Mouse (Mus musculus) kidney, postnatal 25 days (tissue): ENCODE data around the gene Gm13276.
"Not testable (repeated sequence)": the region's sequence is repeated elsewhere in the genome, so short reads cannot be mapped to it uniquely, and the experiment has no call there.

Experiments
- DNase-seq, 2 experiments: peaks; one replicate each; pipeline ENCODE4 v3.0.0; 2021; ENCODE audit warnings: mixed read lengths in 2 of 2

Gm13276 gene

DNA sequence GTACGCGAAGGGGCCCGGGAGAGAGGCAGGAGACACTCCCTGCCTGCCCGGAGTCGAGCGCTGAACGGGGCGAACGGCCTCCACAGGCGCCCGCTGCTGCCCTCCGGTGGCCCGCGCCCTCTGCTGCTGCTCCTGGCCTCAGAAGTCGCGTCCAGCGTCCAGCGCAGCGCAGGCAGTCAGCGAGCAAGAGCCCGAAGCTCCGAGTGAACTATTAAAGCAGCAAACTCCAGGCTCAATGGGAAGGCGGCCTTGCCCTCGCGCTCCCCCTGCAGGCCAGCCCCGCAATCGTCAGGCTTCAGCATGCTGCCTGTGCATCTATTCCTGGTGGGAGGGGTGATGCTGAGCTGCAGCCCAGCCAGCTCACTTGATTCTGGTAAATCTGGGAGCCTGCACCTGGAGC lies at the start of gene Gm13276:
Gm13276 (plus strand) TSS at position 301 of the 400 bp plus-strand sequence.
- not testable (repeated sequence) for DNase-seq

DNA sequence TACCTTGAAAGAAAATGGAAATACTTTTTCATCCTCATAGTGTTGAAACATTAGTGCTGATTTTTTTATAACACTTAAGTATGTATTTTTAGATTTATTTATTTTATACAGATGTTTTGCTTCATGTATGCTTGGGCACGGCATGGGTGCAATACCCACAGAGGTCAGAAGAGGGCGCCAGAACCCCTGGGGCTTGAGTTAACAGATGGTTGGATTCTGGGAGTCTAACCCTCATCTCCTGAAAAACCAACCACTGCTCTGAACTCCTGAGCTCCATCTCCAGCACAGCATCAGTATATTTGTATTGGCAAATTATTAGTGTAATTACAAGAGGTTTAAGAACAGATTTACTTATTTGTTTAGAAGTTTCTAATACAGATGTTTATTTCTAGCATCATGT lies 47.0 kb upstream of the Gm13276 start:
- peak; percentile 71 to 83 for DNase-seq

DNA sequence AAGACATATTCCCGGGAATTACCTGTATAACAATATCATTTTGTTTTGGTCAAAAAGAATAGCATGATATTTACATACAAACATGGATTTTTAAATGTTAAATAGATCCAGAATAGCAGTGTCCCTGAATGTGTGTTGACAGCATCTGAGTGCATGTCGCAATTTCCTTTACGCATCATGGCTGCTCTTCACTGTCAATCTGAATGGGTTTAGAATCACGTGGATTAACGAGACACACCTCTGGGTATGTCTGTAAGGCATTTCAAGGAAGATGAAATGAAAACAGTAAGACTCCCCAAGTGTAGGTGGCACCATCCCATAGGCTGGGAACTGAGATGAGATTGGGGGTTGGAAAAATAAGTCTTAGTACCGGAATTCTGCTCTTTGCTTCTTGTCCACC lies 46.5 kb upstream of the Gm13276 start:
- DNase-seq: no peak

DNA sequence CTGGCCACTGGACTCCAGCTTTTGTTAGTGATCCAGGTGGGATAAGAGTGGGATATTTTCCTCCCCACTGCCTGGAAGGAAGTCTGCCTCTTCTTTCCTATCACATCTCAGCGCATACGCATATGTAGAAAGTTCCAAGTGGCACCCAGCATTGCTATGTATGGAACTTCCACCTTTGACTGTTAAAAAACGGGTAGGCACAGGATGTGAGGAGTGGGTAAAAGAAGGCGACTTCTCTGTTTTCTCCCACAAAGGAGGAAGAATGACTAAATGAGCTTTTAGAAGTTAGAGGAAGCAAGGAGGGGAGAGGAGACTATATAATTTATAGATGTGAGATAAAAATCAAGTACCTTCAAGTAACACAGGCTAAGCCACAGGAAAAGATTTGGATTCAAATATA lies 44.1 kb upstream of the Gm13276 start:
- DNase-seq: no peak

DNA sequence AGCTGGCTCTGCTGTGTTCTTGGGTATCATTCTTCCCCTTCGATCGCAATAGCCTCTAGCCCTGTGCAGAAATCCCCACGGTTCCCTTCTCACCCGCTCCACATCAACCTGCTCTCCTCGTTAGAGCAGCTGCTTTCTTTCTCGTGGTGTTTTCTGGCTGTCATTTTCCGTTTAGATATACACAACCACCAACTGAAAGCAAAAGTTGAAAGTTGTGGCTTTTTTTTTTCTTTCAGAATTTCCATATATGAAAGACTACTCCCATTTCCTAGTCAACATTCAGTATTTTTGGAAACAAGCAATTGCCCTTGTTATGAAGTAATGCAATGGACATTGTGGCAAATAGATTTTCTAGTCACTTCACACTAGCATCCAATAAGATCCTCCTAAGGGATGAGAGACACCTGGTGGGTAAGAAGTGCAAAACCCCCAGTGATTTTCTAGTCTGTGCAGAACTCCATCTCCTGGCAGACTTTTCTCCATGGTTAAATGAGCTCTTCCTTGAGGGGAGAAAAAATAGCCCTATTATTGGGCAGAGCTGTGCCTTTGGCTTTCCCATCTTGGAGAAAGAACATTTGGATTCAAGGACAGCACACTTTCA lies 42.6 kb upstream of the Gm13276 start:
- no peak for DNase-seq

DNA sequence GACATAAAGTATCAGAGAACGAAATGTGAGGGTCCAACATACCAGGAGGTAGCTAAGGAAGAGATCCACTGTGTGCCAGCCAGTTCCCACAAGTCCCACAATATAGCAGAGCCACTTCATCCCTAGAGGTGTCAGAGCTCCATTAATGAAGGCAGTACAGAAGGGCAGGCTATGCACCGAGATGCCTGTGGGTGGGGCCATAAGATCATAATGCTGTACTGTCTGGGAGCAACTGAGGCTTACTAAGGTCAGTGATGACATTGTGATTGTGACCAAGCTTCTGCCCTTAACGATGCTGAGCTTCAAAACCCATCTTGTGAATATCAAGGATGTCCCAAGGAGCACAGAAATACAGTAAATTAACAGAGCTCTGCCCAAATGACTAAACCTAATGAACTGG lies 41.3 kb upstream of the Gm13276 start:
- DNase-seq: no peak

DNA sequence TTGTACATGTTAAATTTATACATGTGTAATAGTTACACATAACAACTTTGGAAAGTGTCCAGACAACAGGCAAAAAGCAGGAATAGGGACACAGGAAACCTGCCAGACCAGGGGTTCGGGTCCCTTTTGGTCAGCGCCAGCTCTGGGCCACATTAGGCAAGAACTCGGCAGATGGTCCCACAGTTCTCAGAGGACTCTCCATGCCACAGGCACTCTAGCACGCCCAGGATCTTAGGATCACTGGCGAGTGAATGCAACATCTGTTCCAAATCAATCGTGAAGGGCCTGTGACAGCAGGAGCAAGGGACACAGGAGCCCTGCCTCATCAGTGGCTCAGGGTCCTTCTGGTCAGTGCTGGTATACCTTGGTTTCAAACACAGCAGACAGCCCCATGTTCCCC lies 35.6 kb upstream of the Gm13276 start:
- no peak for DNase-seq

DNA sequence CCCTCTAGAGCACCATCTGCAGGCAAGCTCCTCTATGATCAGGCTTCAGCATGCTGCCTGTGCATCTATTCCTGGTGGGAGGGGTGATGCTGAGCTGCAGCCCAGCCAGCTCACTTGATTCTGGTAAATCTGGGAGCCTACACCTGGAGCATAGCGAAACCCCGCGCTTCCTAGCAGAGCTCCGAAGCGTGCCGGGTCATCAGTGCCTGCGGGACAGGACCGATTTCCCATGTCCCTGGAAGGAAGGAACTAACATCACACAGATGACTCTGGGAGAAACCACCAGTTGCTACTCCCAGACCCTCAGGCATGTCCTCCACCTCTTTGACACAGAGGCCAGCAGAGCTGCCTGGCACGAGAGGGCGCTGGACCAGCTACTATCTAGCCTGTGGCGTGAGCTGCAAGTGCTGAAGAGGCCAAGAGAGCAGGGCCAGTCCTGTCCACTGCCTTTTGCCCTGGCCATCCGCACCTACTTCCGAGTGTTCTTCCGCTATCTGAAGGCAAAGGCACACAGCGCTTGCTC lies 30.6 kb upstream of the Gm13276 start, which contains the start of gene Gm13271:
Gm13271 (plus strand) TSS at position 51 of the 523 bp plus-strand sequence.
- DNase-seq: peak; percentile 34 to 71

DNA sequence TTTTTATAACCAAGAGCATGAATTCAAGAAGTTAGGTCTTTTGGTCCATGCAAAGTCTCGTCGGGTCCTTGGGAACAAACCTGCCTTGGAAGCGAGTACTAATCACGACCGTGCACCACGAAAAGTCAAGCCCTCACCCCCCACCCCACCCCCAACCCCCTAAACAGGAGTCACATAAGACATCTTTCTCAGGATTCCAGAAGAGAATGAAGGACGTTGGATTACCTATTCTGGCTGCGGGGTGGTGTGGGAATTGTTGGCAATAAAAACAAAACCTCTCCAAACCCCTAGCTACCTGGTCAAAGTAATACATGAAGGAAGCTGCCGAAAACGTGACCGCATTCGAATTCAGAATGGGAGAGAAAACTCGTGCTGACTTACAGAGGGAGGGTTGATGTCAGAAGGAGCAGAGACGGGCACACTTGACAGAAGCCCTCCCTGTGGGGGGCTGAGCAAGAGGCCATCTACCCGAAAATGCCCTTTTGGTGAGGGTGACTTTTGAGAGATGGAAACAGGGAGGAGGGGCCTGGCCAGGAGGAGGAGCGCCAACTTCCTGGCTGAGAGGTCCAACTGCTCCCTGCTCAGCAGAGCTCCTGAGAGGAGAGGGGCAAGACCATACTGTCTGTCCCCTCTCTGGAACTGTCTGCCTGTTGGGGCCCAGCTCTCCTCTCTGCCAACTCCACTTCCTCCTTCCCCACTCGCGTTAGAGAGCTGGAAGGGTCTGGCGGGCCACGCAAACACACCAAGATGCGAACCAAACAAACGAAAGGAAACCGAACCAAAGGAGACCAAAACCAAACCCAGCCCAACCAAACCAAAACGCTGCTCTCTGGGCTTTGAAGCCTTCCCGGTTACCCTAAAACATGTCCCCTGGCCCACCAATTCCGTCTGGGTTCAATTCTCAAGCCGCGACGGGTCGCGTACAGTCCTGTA lies 28.7 kb upstream of the Gm13276 start:
- DNase-seq: peak in 1 of 2 experiments; percentile 41

DNA sequence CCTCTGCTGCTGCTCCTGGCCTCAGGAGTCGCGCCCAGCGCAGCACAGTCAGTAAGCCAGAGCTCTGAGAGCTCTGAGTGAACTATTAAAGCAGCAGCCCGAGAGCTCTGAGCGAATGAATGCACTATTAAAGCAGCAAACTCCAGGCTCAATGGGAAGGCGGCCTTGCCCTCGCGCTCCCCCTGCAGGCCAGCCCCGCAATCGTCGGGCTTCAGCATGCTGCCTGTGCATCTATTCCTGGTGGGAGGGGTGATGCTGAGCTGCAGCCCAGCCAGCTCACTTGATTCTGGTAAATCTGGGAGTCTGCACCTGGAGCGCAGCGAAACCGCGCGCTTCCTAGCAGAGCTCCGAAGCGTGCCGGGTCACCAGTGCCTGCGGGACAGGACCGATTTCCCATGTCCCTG lies 27.9 kb upstream of the Gm13276 start:
- DNase-seq: peak; percentile 86 to 89

DNA sequence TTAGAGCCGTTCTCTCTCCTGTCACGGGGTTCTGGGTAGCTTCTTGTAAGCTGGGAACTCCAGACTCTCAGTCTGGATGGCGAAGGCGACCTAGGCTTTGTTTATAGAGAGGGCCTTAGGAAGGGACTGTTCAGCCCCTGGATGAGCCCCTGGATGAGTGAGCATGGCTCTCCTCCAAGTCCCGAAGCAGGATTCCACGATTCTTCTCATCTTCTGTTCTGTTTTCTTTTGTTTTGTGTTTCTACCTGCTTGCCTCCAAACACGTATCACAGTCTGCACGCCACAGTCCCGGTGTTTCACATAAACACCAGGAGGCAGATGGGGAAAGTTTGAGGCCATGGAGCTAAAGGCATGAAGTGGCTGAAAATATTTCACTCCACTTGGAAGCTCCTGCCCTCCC lies 26.8 kb upstream of the Gm13276 start:
- not testable (repeated sequence) for DNase-seq

DNA sequence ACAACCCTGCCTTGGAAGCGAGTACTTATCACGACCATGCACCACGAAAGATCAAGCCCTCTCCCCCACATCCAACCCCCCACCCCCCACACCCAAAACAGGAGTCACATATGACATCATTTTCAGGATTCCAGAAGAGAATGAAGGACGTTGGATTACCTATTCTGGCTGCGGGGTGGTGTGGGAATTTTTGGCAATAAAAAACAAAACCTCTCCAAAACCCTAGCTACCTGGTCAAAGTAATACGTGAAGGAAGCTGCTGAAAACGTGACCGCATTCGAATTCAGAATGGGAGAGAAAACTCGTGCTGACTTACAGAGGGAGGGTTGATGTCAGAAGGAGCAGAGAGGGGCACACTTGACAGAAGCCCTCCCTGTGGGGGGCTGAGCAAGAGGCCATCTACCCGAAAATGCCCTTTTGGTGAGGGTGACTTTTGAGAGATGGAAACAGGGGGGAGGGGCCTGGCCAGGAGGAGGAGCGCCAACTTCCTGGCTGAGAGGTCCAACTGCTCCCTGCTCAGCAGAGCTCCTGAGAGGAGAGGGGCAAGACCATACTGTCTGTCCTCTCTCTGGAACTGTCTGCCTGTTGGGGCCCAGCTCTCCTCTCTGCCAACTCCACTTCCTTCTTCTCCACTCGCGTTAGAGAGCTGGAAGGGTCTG lies 25.8 kb upstream of the Gm13276 start, which contains the start of gene Gm13283:
Gm13283 (plus strand) TSS at position 510 of the 659 bp plus-strand sequence.
- peak; percentile 50 to 59 for DNase-seq

DNA sequence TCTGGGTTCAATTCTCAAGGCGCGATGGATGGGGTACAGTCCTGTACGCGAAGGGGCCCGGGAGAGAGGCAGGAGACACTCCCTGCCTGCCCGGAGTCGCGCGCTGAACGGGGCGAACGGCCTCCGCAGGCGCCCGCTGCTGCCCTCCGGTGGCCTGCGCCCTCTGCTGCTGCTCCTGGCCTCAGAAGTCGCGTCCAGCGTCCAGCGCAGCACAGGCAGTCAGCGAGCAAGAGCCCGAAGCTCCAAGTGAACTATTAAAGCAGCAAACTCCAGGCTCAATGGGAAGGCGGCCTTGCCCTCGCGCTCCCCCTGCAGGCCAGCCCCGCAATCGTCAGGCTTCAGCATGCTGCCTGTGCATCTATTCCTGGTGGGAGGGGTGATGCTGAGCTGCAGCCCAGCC lies 25.1 kb upstream of the Gm13276 start:
- DNase-seq: peak; percentile 78 to 91

DNA sequence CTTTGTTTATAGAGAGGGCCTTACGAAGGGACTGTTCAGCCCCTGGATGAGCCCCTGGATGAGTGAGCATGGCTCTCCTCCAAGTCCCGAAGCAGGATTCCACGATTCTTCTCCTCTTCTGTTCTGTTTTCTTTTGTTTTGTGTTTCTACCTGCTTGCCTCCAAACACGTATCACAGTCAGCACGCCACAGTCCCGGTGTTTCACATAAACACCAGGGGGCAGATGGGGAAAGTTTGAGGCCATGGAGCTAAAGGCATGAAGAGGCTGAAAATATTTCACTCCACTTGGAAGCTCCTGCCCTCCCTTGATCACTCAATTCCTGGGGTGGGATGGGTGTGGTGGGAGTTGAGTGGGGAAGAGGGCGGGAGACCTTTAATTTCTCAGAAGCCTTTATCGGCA lies 23.7 kb upstream of the Gm13276 start:
- DNase-seq: peak; percentile 55 to 75

DNA sequence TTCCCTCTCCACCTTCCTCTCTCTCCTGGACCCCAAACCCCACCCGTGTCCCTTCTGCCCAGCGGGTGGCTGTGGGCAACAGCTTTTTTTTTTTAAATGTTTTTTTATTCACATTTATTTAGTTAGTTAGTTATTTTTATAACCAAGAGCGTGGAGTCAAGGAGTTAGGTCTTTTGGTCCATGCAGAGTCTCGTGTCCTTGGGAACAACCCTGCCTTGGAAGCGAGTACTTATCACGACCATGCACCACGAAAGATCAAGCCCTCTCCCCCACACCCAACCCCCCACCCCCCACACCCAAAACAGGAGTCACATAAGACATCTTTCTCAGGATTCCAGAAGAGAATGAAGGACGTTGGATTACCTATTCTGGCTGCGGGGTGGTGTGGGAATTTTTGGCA lies 23.2 kb upstream of the Gm13276 start:
- DNase-seq: peak in 1 of 2 experiments; percentile 45

DNA sequence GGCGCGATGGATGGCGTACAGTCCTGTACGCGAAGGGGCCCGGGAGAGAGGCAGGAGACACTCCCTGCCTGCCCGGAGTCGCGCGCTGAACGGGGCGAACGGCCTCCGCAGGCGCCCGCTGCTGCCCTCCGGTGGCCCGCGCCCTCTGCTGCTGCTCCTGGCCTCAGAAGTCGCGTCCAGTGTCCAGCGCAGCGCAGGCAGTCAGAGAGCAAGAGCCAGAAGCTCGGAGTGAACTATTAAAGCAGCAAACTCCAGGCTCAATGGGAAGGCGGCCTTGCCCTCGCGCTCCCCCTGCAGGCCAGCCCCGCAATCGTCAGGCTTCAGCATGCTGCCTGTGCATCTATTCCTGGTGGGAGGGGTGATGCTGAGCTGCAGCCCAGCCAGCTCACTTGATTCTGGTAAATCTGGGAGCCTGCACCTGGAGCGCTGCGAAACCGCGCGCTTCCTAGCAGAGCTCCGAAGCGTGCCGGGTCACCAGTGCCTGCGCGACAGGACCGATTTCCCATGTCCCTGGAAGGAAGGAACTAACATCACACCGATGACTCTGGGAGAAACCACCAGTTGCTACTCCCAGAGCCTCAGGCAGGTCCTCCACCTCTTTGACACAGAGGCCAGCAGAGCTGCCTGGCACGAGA lies 22.0 kb upstream of the Gm13276 start:
- peak; percentile 68 to 88 for DNase-seq

DNA sequence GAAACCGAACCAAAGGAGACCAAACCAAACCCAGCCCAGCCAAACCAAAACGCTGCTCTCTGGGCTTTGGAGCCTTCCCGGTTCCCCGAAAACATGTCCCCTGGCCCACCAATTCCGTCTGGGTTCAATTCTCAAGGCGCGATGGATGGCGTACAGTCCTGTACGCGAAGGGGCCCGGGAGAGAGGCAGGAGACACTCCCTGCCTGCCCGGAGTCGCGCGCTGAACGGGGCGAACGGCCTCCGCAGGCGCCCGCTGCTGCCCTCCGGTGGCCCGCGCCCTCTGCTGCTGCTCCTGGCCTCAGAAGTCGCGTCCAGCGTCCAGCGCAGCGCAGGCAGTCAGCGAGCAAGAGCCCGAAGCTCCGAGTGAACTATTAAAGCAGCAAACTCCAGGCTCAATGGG lies 12.0 kb upstream of the Gm13276 start, which contains the start of gene Gm13290:
Gm13290 (plus strand) TSS at position 301 of the 400 bp plus-strand sequence.
- not testable (repeated sequence) for DNase-seq

DNA sequence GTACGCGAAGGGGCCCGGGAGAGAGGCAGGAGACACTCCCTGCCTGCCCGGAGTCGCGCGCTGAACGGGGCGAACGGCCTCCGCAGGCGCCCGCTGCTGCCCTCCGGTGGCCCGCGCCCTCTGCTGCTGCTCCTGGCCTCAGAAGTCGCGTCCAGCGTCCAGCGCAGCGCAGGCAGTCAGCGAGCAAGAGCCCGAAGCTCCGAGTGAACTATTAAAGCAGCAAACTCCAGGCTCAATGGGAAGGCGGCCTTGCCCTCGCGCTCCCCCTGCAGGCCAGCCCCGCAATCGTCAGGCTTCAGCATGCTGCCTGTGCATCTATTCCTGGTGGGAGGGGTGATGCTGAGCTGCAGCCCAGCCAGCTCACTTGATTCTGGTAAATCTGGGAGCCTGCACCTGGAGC lies 8.9 kb upstream of the Gm13276 start, which contains the start of gene Gm13289:
Gm13289 (plus strand) TSS at position 301 of the 400 bp plus-strand sequence.
- not testable (repeated sequence) for DNase-seq

DNA sequence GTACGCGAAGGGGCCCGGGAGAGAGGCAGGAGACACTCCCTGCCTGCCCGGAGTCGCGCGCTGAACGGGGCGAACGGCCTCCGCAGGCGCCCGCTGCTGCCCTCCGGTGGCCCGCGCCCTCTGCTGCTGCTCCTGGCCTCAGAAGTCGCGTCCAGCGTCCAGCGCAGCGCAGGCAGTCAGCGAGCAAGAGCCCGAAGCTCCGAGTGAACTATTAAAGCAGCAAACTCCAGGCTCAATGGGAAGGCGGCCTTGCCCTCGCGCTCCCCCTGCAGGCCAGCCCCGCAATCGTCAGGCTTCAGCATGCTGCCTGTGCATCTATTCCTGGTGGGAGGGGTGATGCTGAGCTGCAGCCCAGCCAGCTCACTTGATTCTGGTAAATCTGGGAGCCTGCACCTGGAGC lies 6.0 kb upstream of the Gm13276 start, which contains the start of gene Gm13272:
Gm13272 (plus strand) TSS at position 301 of the 400 bp plus-strand sequence.
- DNase-seq: not testable (repeated sequence)

DNA sequence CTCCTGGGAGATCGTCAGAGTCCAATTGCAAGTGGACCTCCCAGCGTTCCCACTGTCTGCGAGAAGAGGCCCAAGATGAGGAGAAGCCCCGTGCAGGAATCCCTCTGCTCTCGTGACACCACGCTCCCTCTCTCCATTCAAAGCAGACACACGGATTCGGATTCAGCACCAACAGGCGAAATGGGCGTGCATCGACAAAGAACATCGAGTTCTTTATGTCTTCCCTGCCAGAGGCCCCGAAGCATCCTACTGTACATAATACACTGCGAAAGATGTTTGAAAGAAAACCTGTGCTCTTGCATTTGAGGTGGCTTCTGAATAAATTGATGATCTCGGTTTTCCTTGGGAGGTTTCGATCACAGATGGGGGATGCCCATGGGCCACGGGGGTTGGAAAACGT lies 5.2 kb upstream of the Gm13276 start:
- DNase-seq: peak in 1 of 2 experiments; percentile 30

DNA sequence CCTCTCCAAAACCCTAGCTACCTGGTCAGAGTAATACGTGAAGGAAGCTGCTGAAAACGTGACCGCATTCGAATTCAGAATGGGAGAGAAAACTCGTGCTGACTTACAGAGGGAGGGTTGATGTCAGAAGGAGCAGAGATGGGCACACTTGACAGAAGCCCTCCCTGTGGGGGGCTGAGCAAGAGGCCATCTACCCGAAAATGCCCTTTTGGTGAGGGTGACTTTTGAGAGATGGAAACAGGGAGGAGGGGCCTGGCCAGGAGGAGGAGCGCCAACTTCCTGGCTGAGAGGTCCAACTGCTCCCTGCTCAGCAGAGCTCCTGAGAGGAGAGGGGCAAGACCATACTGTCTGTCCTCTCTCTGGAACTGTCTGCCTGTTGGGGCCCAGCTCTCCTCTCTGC lies 3.7 kb upstream of the Gm13276 start, which contains the start of gene Ifnz:
Ifnz (plus strand) TSS at position 301 of the 400 bp plus-strand sequence.
- not testable (repeated sequence) for DNase-seq

DNA sequence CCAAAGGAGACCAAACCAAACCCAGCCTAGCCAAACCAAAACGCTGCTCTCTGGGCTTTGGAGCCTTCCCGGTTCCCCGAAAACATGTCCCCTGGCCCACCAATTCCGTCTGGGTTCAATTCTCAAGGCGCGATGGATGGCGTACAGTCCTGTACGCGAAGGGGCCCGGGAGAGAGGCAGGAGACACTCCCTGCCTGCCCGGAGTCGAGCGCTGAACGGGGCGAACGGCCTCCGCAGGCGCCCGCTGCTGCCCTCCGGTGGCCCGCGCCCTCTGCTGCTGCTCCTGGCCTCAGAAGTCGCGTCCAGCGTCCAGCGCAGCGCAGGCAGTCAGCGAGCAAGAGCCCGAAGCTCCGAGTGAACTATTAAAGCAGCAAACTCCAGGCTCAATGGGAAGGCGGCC lies 3.2 kb upstream of the Gm13276 start:
- peak in 1 of 2 experiments; percentile 45 for DNase-seq
